Mouse (Mus musculus) bone marrow, adult 2 months (tissue): ENCODE data around the gene Plxna4. TPM values are rescaled to one million over a fixed set of nuclear protein-coding genes. Genes with fewer than 3 reads are reported as not detected.

Experiments used
- H3K27ac ChIP-seq: fragments of 200-500 bp; 2 replicates; pipeline ENCODE4 v1.5.1; 2012; ENCODE audit warnings: low read depth, mild to moderate bottlenecking, control low read depth, inconsistent platforms, low read length; ENCODE audit not compliant: control insufficient read depth, poor library complexity, insufficient read depth
- H3K4me1 ChIP-seq: fragments of 200-500 bp; 2 replicates; pipeline ENCODE4 v1.6.1; 2011; ENCODE audit warnings: low read length; ENCODE audit not compliant: control insufficient read depth, insufficient read depth
- H3K4me3 ChIP-seq: fragments of 200-500 bp; replicated peaks from 2 replicates; pipeline ENCODE3; 2011; ENCODE audit warnings: mild to moderate bottlenecking, low read depth, low read length, control low read depth; ENCODE audit not compliant: control insufficient read depth
- CTCF ChIP-seq: fragments of 200-500 bp; IDR thresholded peaks from 2 replicates; pipeline ENCODE4 v1.5.1; 2011; ENCODE audit warnings: low read length, control low read depth; ENCODE audit not compliant: control insufficient read depth, insufficient read depth
- POLR2A ChIP-seq: fragments of 200-500 bp; IDR thresholded peaks from 2 replicates; pipeline ENCODE4 v1.6.1; 2011; ENCODE audit warnings: low read depth, mild to moderate bottlenecking, control low read depth, low read length, borderline replicate concordance; ENCODE audit not compliant: control insufficient read depth
- WGBS: fragments of 180-500 bp; shearing (Covaris S2); methylation state at CpG from one replicate; pipeline ENCODE4 v1.1.7; 2018; 5-methylcytosine and 5-hydroxymethylcytosine counted together
- polyA plus RNA-seq: library from polyadenylated mRNA; stranded (reverse); fragments of >200 nt; gene quantifications from 2 replicates; pipeline ENCODE4 v1.2.4, GENCODE M21; 2011; ENCODE audit warnings: low replicate concordance; ENCODE audit not compliant: missing spikeins, insufficient read depth, insufficient read length

Plxna4 gene
- polyA plus RNA-seq, 1 experiment = 6.6 TPM

DNA sequence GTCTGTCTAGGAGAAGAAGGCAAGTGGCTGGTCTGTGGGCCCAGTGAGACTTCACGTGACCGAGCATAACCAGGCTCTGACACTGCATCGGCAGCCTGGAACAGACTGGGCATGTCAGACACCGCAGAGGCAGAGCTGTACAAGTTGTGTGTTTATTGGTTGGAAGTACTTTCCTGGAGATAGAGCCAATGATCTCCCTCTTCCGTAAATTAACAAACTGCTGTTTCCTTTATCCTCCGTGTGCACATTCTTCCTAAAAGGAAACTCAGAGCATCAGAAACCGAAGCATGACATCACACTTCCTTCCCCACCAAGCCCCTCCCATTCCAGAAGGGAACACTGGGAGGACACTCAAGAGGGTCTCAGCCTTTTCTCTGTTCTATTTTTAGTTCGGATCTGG, 127.6 kb downstream of the Plxna4 start:
- 21% methylated on average over 8 of the region's 8 CpGs for WGBS

DNA sequence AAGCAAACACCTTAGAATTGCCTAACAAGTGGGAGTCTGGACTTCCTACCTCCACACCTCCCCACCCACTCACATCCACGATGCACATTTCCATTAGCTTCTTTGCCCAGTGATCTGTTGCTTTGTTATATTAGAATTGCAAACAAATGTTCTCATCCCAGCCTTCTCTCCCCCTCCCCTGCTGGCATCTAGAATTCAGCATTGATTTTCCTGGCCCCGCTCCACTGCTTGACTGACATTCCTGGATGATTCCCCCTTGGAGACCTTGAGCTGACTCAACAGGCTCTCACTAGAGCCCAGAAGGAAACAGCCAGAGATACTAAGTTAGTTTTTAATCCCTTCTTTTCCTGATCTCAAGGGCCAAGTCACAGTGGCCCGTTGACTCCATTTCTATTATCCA, 131.4 kb downstream of the Plxna4 start:
- TF ChIP-seq CTCF (no peak), POLR2A (no peak)
- H3K4me1 ChIP-seq = no peaks in the 10 kb centered on the region
- H3K4me3 ChIP-seq = no peak overlapping the region
- 74% methylated on average over 3 of the region's 3 CpGs for WGBS
- H3K27ac ChIP-seq = no peak overlapping the region

More for the DNA sequence above, 127.6 kb downstream of the Plxna4 start:
- H3K4me3 ChIP-seq = no peak overlapping the region
- TF ChIP-seq CTCF = no peak
- no peak for TF ChIP-seq POLR2A
- no peaks in the 10 kb centered on the region for H3K4me1 ChIP-seq
- H3K27ac ChIP-seq = no peak overlapping the region

DNA sequence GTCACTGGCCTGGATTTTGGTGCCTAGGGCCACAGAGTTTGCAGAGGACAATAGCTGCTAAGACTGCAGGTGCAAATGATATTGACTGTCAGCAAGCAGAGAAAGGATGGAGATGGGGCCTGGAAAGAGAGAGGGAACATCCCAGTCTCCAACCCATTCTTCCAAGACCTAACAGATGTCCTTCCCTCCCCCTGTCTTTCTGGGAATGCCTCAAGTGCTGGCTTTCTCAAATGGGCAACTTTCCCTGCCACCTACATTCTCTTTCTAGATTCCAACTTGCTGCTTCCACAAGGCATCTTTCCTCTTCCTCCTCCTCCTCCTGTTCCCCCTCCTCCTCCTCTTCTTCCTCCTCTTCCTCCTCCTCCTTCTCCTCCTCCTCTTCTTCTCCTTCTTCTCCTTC, 136.1 kb downstream of the Plxna4 start:
- no peaks in the 10 kb centered on the region for H3K4me1 ChIP-seq
- H3K27ac ChIP-seq = no peak overlapping the region
- TF ChIP-seq POLR2A (no peak), CTCF (no peak)
- H3K4me3 ChIP-seq = no peak overlapping the region

DNA sequence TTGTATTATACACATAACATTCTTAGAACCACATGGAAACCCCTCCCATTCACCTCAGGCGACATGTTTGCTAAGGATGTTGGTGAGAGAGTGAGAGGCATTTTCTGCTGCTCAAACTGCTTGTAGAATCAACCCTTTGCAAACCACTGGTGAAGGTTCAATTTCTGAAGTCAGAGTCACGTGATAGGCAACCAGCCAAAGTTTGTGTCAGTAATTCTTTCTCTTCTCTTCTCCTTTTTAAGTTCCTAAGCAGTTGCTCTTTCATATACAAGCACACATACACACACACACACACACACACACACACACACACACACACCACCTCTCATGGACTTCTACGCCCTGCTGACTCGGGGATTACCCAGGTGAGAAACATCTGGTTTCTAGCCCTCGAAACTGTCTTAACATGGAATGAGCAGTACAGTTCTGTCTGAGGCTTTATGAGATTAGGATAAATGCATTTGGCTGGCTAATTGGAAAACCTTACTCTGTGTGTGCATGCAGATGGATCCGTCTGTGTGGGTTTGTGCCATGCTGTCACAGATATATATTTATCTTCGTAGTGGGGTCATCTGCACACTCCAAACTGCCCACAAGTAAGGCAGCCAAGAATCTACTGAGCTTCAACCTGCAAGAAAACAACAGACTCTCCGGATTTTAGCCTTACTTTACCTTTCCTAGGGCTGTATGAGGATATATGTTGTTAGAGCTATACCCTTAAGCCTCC, 138.6 kb downstream of the Plxna4 start:
- TF ChIP-seq POLR2A (no peak), CTCF (no peak)
- H3K4me3 ChIP-seq = no peak overlapping the region
- no peak overlapping the region for H3K27ac ChIP-seq
- H3K4me1 ChIP-seq = no peaks in the 10 kb centered on the region
- 68% methylated on average over 8 of the region's 8 CpGs for WGBS

DNA sequence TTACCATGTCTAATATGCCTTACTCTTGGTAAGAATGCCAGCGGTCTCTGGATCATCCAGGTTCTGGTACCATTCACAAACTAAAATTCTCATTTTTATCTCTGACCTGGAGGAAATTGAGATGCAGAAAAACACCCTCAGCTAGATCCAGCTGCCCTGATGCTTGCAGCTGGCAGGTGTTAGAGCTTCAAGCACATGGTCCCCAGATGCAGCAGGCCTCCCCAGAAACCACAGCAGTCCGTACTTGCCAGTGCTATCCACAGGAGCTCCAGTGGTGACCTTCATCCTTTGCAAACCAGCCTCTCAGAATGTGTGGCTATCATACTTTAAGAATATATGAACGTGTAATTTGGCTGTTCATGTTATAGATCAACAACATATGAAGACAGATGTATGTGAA, 139.2 kb downstream of the Plxna4 start:
- TF ChIP-seq POLR2A (no peak), CTCF (no peak)
- WGBS = 66% methylated on average over 3 of the region's 3 CpGs
- H3K4me3 ChIP-seq = no peak overlapping the region
- H3K27ac ChIP-seq = no peak overlapping the region
- no peaks in the 10 kb centered on the region for H3K4me1 ChIP-seq

DNA sequence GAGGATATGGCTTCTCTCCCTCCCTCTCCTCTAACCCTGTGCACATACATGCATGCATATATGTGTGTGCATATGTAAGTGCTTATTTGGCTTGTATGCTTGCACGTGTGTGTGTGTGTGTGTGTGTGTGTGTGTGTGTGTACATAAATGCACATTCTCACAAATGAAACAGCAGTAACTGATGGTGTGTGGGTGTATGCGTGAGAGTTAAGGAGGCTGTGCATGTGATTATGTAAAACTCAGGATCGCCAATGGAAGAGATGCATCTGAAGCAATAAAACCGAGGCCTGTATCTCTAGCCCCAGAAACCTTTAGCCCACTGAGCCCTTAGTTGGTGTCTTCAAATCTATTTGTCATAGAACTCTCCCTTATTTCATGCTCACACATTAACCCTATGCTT, 141.7 kb downstream of the Plxna4 start:
- Histone ChIP-seq H3K4me3 (no peak overlapping the region), H3K27ac (no peak overlapping the region), H3K4me1 (no peaks in the 10 kb centered on the region)
- 72% methylated on average over 4 of the region's 4 CpGs for WGBS
- TF ChIP-seq CTCF = no peak
- TF ChIP-seq POLR2A = no peak

DNA sequence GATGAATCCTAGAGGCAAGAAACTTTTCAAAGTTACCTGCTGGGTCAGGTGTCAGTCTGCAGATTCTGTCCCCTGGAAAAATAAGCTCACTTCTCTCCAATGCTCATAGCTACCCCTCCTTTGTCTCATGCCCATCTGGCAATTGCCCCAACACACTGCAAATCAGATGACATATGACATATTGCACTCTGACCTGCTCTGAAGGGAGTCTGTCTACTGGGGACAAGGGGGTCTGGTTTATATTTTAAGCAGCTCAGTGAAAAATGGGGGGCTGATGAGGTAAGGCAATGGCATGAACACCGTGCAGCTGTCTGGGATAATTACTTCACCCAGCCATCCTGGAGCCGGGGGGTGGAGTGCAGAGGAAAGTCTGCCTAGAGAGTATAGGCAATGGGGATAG, 142.7 kb downstream of the Plxna4 start:
- 74% methylated on average over 2 of the region's 2 CpGs for WGBS
- H3K4me1 ChIP-seq = no peaks in the 10 kb centered on the region
- TF ChIP-seq CTCF = no peak
- TF ChIP-seq POLR2A = no peak
- no peak overlapping the region for H3K4me3 ChIP-seq
- H3K27ac ChIP-seq = no peak overlapping the region

DNA sequence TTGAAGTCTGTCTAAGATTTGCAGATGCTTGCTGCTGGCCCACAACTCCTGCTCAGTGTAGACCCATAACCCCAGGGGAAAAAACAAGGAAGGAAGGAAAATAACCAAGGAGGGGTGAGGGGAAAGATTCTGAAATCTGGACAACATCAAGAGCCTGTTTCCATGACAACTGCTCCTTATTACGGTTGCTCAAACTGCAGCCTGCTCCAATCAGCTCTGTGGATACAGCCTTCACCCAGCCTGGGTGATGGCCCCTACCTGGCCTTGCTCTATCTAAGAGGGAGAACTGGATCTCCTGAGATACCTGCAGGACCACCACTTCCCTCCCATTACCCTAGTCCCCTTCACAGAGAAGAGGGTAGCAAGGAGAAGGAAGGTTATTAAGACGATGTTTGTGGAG, 143.6 kb downstream of the Plxna4 start:
- H3K4me1 ChIP-seq = no peaks in the 10 kb centered on the region
- 77% methylated on average over 2 of the region's 2 CpGs for whole genome bisulfite sequencing
- TF ChIP-seq POLR2A (no peak), CTCF (no peak)
- H3K27ac ChIP-seq = no peak overlapping the region
- H3K4me3 ChIP-seq = no peak overlapping the region

DNA sequence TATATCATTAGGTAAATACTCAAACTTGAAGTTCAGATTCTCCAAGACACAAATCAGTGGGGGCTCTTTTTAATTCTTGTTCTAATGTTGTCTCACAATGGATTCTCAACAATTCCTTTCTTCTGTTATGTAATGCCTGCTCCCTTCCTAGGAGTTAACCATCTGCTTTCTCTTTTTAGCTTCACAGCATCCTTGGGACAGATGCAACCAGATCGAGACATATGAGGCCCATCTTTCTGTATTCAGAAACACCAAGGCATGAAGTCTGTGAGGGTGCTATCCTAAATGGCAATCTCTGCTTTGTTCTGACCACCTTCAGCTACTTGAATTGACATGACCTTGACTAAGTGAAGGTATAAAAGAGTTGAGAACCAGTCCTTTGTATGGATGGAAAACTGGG, 144.3 kb downstream of the Plxna4 start:
- 73% methylated on average over 1 of the region's 1 CpGs for WGBS
- no peak for TF ChIP-seq POLR2A
- no peak for TF ChIP-seq CTCF
- H3K4me1 ChIP-seq = no peaks in the 10 kb centered on the region
- no peak overlapping the region for H3K27ac ChIP-seq
- no peak overlapping the region for H3K4me3 ChIP-seq
